Mouse (Mus musculus) forebrain, embryonic 12.5 days (tissue): ENCODE data around the gene AI661453. TPM values are rescaled to one million over a fixed set of nuclear protein-coding genes. Genes with fewer than 3 reads are reported as not detected.
A peak's percentile ranks its signal among the peaks of the same experiment; 100 is the strongest.
"Not testable (repeated sequence)": the region's sequence is repeated elsewhere in the genome, so short reads cannot be mapped to it uniquely, and the experiment has no call there.

Source experiments
- ATAC-seq: fragments of 200-750 bp; cut with Nextera tagmentation; 2 replicates; pipeline ENCODE4 v1.8.0; 2017; ENCODE audit warnings: moderate TSS enrichment; ENCODE audit not compliant: low FRiP score
- H3K27ac ChIP-seq: fragments of 300-500 bp; sonication (generic); 2 replicates; pipeline ENCODE4 v1.5.1; 2016; ENCODE audit warnings: mild to moderate bottlenecking
- H3K27me3 ChIP-seq: fragments of 300-500 bp; sonication (generic); 2 replicates; pipeline ENCODE4 v1.6.1; 2016; ENCODE audit warnings: mild to moderate bottlenecking
- H3K36me3 ChIP-seq: fragments of 300-500 bp; sonication (generic); replicated peaks from 2 replicates; pipeline ENCODE4 v1.6.1; 2016; ENCODE audit warnings: mild to moderate bottlenecking
- H3K4me1 ChIP-seq: fragments of 300-500 bp; sonication (generic); 2 replicates; pipeline ENCODE4 v1.6.1; 2016
- H3K4me2 ChIP-seq: fragments of 300-500 bp; sonication (generic); 2 replicates; pipeline ENCODE4 v1.6.1; 2016; ENCODE audit warnings: mild to moderate bottlenecking, moderate library complexity
- H3K4me3 ChIP-seq: fragments of 300-500 bp; sonication (generic); replicated peaks from 2 replicates; pipeline ENCODE4 v1.5.1; 2016; ENCODE audit warnings: mild to moderate bottlenecking
- H3K9ac ChIP-seq: fragments of 300-500 bp; sonication (generic); 2 replicates; pipeline ENCODE4 v1.6.1; 2016; ENCODE audit warnings: mild to moderate bottlenecking
- H3K9me3 ChIP-seq: fragments of 300-500 bp; sonication (generic); 2 replicates; pipeline ENCODE4 v1.6.1; 2016
- WGBS: fragments of 180-500 bp; shearing (Covaris S2); methylation state at CpG from one replicate; pipeline ENCODE4 v1.1.7; 2016; 5-methylcytosine and 5-hydroxymethylcytosine counted together
- polyA plus RNA-seq: library from polyadenylated mRNA; unstranded; fragments of >200 nt; fragmentation: Nextera tagmentation; extraction: Ambion mirVana; gene quantifications from 2 replicates; pipeline ENCODE4 v1.2.1, GENCODE M21; 2016

The AI661453 gene
- polyA plus RNA-seq = 0.13 and 0.19 TPM in 2 replicates

DNA sequence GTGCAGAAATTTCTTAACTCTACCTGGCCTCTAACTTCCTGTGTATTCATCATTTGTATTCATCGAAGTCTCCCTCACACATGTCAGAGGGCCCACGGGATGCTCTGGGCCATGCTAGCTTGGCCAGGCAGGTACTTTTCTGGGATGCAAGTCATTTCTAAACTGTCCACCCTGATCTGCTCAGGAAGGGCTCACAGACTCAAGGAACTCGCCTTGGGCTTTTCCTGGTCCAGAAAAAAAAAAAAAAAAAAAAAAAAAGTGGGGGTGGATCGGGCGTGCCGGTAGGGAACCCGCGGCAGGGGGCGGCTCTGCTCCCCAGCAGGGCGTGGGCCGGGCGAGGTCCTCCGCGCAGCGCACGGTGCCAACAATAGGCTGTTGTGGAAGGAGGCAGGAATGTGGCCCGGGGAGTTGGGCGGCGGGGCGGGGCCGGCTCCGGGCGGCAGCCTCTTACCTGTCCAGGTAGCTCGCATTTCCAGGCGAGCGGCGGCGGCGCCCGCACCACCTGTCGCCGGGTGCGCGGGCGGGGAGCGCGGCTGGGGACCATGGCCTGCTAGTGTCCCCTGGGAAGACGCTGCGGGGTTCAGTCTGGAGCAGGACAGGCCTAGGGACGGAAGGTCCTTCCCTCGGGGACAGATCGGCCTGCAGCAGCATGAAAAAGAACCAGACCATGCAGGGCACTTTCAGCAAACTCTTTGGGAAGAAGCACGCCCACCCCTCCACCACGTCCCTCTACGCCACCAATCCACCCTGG lies at the start of gene AI661453:
Gene AI661453 (plus strand): TSS at position 460 of the 751 bp plus-strand sequence.
- no peak within 1 kb of the TSS for H3K27ac ChIP-seq
- no peaks in the 10 kb centered on the region for H3K36me3 ChIP-seq
- H3K4me3 ChIP-seq = peak within 1 kb of the TSS; percentile 34
- 2% methylated on average over 44 of the region's 45 CpGs for WGBS
- peaks cover 21% of the 10 kb centered on the region for H3K4me1 ChIP-seq
- H3K27me3 ChIP-seq = peaks cover 70% of the 10 kb centered on the region
- H3K9ac ChIP-seq = peak within 1 kb of the TSS; percentile 9; the same call in 1 of the 2 replicates
- no peaks in the 10 kb centered on the region for H3K9me3 ChIP-seq
- H3K4me2 ChIP-seq = peak within 1 kb of the TSS; percentile 53
- ATAC-seq = no peak

DNA sequence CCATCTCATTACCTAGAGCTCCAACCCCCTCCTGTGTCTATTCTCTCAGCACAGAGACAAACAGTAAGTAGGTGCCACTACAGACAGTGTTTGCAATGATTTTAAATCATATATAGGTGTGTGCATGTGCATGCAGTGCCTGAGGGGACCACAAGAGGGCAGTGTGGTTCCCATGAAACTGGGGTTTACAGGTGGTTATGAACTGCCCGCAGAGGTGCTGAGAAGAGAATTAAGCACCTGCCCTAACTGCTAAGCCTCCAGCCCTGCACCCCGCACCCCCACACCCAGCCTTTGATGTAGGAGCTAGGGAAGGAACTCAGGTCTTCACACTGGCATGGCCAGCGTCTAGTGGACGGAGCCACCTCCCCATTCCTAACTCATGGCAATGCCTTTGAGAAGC lies 49.8 kb upstream of the AI661453 start:
- Histone ChIP-seq H3K9ac (no peak overlapping the region), H3K27ac (no peak overlapping the region), H3K4me2 (no peak overlapping the region), H3K9me3 (no peaks in the 10 kb centered on the region), H3K4me3 (no peak overlapping the region), H3K4me1 (peaks cover 3% of the 10 kb centered on the region), H3K27me3 (peaks cover 11% of the 10 kb centered on the region), H3K36me3 (0 out of 2 replicates have a peak, but pooled peaks cover under 1% of the 10 kb centered on the region)
- no peak for ATAC-seq
- 67% methylated on average over 4 of the region's 4 CpGs for WGBS

DNA sequence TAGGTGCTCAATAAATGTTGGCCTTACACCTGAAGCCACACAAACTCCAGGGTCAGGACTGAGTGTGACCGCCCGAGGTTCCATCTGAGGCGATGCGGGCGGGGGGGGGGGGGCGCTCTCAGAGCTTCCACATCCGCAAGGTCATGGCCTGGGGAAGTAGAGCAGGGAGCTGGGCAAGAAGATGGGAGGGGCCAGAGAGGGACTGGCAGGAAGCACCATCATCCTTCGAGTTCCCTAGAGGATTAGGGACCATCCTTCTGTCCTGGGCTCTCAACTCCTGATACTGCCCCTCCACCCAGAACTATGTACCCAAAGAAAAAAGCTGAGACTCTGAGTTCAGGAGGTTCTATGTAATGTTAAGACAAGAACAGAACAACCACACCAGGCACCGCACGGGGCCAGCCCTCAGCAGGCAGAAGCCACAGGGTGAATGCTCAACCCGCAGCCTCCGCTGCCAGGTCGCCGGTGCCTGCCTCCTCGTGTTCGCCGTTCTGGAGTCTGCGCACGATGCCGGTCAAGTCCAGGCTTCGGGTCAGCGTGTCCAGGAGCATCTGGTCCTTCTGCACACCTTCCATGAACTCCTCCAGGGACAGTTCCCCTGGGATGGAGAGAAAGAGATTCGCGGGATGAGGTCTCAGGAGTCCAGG lies 42.1 kb upstream of the AI661453 start:
- 0 out of 2 replicates have a peak, but pooled peaks cover 6% of the 10 kb centered on the region for H3K9me3 ChIP-seq
- no peaks in the 10 kb centered on the region for H3K36me3 ChIP-seq
- no peak overlapping the region for H3K9ac ChIP-seq
- no peak overlapping the region for H3K27ac ChIP-seq
- 26% methylated on average over 24 of the region's 24 CpGs for WGBS
- no peak for ATAC-seq
- no peak overlapping the region for H3K4me3 ChIP-seq
- peaks cover 15% of the 10 kb centered on the region for H3K4me1 ChIP-seq
- peaks cover 60% of the 10 kb centered on the region for H3K27me3 ChIP-seq
- H3K4me2 ChIP-seq = peak overlapping the region; percentile 45

DNA sequence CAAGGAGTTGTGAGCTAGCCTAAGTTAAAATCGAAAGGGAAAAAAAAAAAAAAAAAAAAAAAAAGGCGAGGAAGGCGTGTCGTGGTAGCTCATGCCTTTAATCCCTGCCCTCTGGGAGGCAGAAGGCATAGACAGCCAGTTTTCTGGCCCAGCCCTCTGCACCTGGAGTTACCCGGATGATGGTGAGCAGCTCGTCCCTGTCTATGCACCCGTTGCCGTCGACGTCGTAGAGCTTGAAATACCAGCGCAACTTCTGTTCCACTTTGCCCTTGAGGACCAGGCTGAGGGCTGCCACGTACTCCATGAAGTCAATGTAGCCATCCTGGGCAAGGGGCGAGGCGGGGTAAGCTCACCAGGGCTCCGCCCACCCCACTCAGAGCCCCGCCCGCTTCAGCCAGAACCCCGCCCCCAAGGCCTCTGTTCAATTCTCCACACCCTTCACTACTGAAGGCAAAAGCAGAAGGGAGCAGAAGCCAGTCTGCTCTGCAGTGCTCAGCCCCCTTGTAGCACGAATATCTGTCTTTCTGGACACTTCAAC lies 41.0 kb upstream of the AI661453 start:
- Histone ChIP-seq H3K36me3 (no peaks in the 10 kb centered on the region), H3K27ac (no peak overlapping the region), H3K27me3 (peaks cover 71% of the 10 kb centered on the region), H3K4me2 (peak overlapping the region; percentile 45), H3K9ac (peak overlapping the region; percentile 2; the same call in 1 of the 2 replicates), H3K4me3 (peak overlapping the region; percentile 25), H3K9me3 (0 out of 2 replicates have a peak, but pooled peaks cover 6% of the 10 kb centered on the region), H3K4me1 (peaks cover 17% of the 10 kb centered on the region)
- ATAC-seq = peak; percentile 36; the same call in 1 of the 2 replicates
- WGBS = 3% methylated on average over 20 of the region's 20 CpGs

DNA sequence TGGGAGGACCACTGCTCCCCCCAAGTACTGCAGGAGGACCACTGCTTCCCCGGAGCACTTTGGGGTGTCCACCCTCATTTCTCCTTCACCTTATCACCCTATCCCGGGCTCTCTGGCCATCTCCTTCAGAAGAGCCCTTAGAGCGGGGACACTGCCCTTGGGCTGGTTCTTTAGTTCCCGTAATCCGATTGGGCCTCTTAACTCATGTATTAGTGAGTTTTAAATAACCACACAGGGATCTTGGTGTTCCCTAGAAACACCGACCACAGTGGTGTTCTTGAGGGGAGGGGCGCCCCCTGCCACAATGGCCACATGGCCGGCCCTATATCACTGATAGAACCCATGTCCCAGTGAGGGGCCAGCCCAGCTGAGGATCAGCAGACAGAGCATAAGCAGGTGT lies 37.3 kb upstream of the AI661453 start:
- Histone ChIP-seq H3K4me2 (no peak overlapping the region), H3K4me3 (no peak overlapping the region), H3K4me1 (peaks cover 19% of the 10 kb centered on the region), H3K27ac (no peak overlapping the region), H3K36me3 (no peaks in the 10 kb centered on the region), H3K27me3 (peaks cover 68% of the 10 kb centered on the region), H3K9me3 (no peaks in the 10 kb centered on the region), H3K9ac (no peak overlapping the region)
- ATAC-seq = no peak
- WGBS = 86% methylated on average over 8 of the region's 8 CpGs

DNA sequence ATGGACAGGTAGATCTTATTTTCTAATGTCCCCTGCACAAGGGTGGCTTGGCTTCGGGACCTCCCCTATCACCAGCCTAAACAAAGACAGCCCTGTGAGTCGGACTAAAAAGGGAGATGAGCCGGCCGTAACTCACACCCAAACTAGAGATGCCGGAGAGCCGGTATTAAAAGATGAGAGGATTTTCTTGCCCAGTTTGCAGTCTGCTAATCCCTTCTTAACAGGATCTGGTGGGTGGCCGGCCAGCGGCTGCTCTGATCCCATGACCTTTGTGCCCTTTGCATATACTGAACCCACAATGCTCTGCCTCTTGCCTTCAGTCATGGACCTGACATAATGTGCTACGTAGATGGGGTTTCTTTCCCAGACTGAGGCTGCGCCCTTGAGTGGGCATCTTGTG lies 36.0 kb upstream of the AI661453 start, which contains the start of gene Guca1a:
Gene Guca1a (minus strand): TSS at position 134 of the 400 bp plus-strand sequence.
- H3K4me2 ChIP-seq = no peak within 1 kb of the TSS
- H3K27me3 ChIP-seq = peaks cover 59% of the 10 kb centered on the region
- ATAC-seq = no peak
- H3K9ac ChIP-seq = no peak within 1 kb of the TSS
- 8% methylated on average over 10 of the region's 10 CpGs for WGBS
- H3K9me3 ChIP-seq = no peaks in the 10 kb centered on the region
- no peak within 1 kb of the TSS for H3K27ac ChIP-seq
- no peaks in the 10 kb centered on the region for H3K36me3 ChIP-seq
- no peak within 1 kb of the TSS for H3K4me3 ChIP-seq
- H3K4me1 ChIP-seq = peaks cover 9% of the 10 kb centered on the region

GRCm38 (mm10) chr17:47407717-47408557 lies 28.5 kb upstream of the AI661453 start:
- 66% methylated on average over 10 of the region's 10 CpGs for WGBS
- no peak overlapping the region for H3K4me3 ChIP-seq
- H3K9me3 ChIP-seq = no peaks in the 10 kb centered on the region
- H3K27me3 ChIP-seq = peaks cover 70% of the 10 kb centered on the region
- H3K36me3 ChIP-seq = no peaks in the 10 kb centered on the region
- H3K4me1 ChIP-seq = peaks cover 5% of the 10 kb centered on the region; the same call in 1 of the 2 replicates
- H3K9ac ChIP-seq = no peak overlapping the region
- H3K4me2 ChIP-seq = no peak overlapping the region
- H3K27ac ChIP-seq = no peak overlapping the region
- no peak for ATAC-seq

GRCm38 (mm10) chr17:47408558-47408898 lies 27.9 kb upstream of the AI661453 start:
- Histone ChIP-seq H3K4me2 (no peak overlapping the region), H3K4me3 (no peak overlapping the region), H3K36me3 (no peaks in the 10 kb centered on the region), H3K27ac (no peak overlapping the region), H3K9ac (no peak overlapping the region), H3K27me3 (peaks cover 71% of the 10 kb centered on the region), H3K9me3 (no peaks in the 10 kb centered on the region), H3K4me1 (peaks cover 5% of the 10 kb centered on the region; the same call in 1 of the 2 replicates)
- WGBS = 22% methylated on average over 8 of the region's 8 CpGs
- ATAC-seq = no peak; the same call in 1 of the 2 replicates

DNA sequence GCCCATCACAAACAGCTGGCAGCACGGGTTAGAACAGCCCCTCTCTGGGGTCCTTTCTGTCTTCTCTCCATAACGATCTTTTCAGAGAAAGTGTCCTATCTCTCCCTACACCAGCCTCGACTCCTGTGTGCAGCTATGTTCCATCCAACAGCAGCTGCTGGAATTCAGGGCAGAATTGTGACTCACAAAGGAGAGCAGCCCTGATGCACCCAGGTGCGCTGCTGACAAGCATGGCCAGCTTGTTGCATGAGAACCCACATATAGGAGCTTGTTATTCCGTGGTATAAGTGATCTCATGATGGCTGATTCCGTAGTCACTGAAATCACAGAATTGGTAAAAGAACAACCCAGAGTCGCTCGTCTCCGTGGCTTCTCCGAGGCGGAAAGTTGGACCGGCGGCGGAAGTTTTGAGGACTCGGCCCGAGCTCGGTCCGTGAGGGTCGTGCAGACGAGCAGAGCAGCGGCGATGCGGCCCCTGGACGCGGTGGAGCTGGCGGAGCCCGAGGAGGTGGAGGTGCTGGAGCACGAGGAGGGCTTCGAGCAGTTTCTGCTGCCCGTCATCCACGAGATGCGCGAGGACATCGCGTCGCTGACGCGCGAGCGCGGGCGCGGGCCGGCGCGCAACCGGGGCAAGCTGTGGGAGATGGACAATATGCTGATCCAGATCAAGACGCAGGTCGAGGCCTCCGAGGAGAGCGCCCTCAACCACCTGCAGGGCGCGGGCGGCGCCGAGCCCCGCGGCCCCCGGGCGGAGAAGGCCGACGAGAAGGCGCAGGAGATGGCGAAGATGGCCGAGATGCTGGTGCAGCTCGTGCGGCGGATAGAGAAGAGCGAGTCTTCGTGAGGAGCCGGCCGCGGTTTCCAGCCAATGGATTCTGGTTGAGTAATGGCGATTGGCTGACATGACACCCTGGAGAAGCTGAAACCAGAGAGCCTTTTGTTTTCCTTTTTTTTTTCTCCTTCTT lies 26.2 kb upstream of the AI661453 start:
- peaks cover 75% of the 10 kb centered on the region for H3K27me3 ChIP-seq
- peak; percentile 30; the same call in 1 of the 2 replicates for ATAC-seq
- not testable (repeated sequence) for H3K36me3 ChIP-seq, H3K9me3 ChIP-seq, H3K4me1 ChIP-seq, H3K9ac ChIP-seq, H3K27ac ChIP-seq
- peak overlapping the region; percentile 38 for H3K4me3 ChIP-seq
- H3K4me2 ChIP-seq = peak overlapping the region; percentile 58
- 2% methylated on average over 74 of the region's 74 CpGs for whole genome bisulfite sequencing

DNA sequence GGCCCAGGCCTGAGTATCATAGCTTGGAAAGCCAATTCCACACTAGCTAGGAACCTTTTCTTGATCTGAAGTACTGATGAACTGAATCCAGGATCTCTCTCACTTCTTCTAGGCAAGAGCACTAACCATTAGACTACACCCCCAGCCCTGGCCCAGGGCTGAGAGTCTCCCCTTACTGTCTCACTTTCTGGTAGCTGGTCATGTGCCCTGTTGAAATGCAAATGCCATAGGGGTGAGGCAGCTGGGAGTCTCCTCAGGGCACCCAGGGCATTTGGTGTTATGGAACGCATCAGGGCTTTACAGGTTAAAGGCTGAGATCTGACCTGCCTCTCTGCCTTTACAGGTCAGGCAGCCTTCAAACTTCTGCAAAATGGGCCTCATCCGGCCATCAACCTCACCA lies 16.2 kb upstream of the AI661453 start:
- Histone ChIP-seq H3K9ac (no peak overlapping the region), H3K27ac (no peak overlapping the region), H3K36me3 (no peaks in the 10 kb centered on the region), H3K27me3 (0 out of 2 replicates have a peak, but pooled peaks cover 8% of the 10 kb centered on the region), H3K4me3 (no peak overlapping the region), H3K4me2 (no peak overlapping the region), H3K4me1 (no peaks in the 10 kb centered on the region), H3K9me3 (no peaks in the 10 kb centered on the region)
- ATAC-seq = no peak
- 65% methylated on average over 2 of the region's 2 CpGs for WGBS

DNA sequence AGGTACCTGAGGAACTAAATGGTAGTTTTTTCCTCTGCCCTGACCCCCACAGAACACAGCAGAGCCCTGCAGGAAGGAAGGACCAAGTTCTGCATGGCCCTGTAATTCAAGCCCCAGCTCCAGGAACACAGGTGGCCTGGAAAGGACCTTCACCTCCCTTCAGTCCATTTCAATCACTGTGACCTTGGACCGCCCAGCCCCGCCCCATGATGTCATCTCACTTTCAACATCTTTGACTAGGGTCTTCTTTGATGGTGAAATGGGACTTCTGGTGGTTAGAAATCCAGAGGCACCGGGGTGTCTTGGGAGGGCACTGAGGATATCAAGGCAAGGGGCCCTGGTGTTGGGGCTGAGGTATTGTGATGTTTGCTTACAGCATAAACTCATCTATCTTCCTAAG lies 14.8 kb upstream of the AI661453 start:
- H3K4me1 ChIP-seq = no peaks in the 10 kb centered on the region
- H3K4me3 ChIP-seq = no peak overlapping the region
- H3K9me3 ChIP-seq = no peaks in the 10 kb centered on the region
- H3K9ac ChIP-seq = no peak overlapping the region
- no peak for ATAC-seq
- 0 out of 2 replicates have a peak, but pooled peaks cover 3% of the 10 kb centered on the region for H3K27me3 ChIP-seq
- no peaks in the 10 kb centered on the region for H3K36me3 ChIP-seq
- WGBS = 84% methylated on average over 3 of the region's 3 CpGs
- no peak overlapping the region for H3K27ac ChIP-seq
- no peak overlapping the region for H3K4me2 ChIP-seq
